Mouse (Mus musculus) left cerebral cortex, postnatal 10 days (tissue): ENCODE results near the gene Gm13289. TPM values are rescaled to one million over a fixed set of nuclear protein-coding genes. Genes with fewer than 3 reads are reported as not detected.
"Not testable (repeated sequence)": the region's sequence is repeated elsewhere in the genome, so short reads cannot be mapped to it uniquely, and the experiment has no call there.

Experiments used
- DNase-seq, 2 experiments: peaks; one replicate each; pipeline ENCODE4 v3.0.0; 2021 to 2022; ENCODE audit warnings: low spot score in 2 of 2, mixed read lengths in 1 of 2; ENCODE audit errors: extremely low spot score in 1 of 2
- intact Hi-C: fragments of 180-260 bp; cut with DNase I; formaldehyde crosslinking; loops from one replicate; pipeline ENCODE4 v1.15.1; 2025
- total RNA-seq, 2 experiments: library from RNA; stranded (reverse); gene quantifications; 2 replicates each; pipeline ENCODE4 v1.2.3; 2021

Gene Gm13289
- total RNA-seq, 2 experiments from 2014 or later = not detected

DNA sequence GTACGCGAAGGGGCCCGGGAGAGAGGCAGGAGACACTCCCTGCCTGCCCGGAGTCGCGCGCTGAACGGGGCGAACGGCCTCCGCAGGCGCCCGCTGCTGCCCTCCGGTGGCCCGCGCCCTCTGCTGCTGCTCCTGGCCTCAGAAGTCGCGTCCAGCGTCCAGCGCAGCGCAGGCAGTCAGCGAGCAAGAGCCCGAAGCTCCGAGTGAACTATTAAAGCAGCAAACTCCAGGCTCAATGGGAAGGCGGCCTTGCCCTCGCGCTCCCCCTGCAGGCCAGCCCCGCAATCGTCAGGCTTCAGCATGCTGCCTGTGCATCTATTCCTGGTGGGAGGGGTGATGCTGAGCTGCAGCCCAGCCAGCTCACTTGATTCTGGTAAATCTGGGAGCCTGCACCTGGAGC, 2.8 kb downstream of the Gm13289 start, which contains the start of gene Gm13272:
Gene Gm13272, plus strand, starts transcription at position 301 of the 400 bp plus-strand sequence.
- intact Hi-C loops, DNase-seq: not testable (repeated sequence)

DNA sequence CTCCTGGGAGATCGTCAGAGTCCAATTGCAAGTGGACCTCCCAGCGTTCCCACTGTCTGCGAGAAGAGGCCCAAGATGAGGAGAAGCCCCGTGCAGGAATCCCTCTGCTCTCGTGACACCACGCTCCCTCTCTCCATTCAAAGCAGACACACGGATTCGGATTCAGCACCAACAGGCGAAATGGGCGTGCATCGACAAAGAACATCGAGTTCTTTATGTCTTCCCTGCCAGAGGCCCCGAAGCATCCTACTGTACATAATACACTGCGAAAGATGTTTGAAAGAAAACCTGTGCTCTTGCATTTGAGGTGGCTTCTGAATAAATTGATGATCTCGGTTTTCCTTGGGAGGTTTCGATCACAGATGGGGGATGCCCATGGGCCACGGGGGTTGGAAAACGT, 3.6 kb downstream of the Gm13289 start:
- DNase-seq, intact Hi-C loops: not testable (repeated sequence)

DNA sequence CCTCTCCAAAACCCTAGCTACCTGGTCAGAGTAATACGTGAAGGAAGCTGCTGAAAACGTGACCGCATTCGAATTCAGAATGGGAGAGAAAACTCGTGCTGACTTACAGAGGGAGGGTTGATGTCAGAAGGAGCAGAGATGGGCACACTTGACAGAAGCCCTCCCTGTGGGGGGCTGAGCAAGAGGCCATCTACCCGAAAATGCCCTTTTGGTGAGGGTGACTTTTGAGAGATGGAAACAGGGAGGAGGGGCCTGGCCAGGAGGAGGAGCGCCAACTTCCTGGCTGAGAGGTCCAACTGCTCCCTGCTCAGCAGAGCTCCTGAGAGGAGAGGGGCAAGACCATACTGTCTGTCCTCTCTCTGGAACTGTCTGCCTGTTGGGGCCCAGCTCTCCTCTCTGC, 5.1 kb downstream of the Gm13289 start, which contains the start of gene Ifnz:
Gene Ifnz, plus strand, starts transcription at position 301 of the 400 bp plus-strand sequence.
- not testable (repeated sequence) for DNase-seq

DNA sequence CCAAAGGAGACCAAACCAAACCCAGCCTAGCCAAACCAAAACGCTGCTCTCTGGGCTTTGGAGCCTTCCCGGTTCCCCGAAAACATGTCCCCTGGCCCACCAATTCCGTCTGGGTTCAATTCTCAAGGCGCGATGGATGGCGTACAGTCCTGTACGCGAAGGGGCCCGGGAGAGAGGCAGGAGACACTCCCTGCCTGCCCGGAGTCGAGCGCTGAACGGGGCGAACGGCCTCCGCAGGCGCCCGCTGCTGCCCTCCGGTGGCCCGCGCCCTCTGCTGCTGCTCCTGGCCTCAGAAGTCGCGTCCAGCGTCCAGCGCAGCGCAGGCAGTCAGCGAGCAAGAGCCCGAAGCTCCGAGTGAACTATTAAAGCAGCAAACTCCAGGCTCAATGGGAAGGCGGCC, 5.6 kb downstream of the Gm13289 start:
- DNase-seq, intact Hi-C loops: not testable (repeated sequence)

More for the DNA sequence above, 5.1 kb downstream of the Gm13289 start, which contains the start of gene Ifnz:
- intact Hi-C loops = not testable (repeated sequence)

DNA sequence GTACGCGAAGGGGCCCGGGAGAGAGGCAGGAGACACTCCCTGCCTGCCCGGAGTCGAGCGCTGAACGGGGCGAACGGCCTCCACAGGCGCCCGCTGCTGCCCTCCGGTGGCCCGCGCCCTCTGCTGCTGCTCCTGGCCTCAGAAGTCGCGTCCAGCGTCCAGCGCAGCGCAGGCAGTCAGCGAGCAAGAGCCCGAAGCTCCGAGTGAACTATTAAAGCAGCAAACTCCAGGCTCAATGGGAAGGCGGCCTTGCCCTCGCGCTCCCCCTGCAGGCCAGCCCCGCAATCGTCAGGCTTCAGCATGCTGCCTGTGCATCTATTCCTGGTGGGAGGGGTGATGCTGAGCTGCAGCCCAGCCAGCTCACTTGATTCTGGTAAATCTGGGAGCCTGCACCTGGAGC, 8.7 kb downstream of the Gm13289 start, which contains the start of gene Gm13276:
Gene Gm13276, plus strand, starts transcription at position 301 of the 400 bp plus-strand sequence.
- intact Hi-C loops, DNase-seq: not testable (repeated sequence)

DNA sequence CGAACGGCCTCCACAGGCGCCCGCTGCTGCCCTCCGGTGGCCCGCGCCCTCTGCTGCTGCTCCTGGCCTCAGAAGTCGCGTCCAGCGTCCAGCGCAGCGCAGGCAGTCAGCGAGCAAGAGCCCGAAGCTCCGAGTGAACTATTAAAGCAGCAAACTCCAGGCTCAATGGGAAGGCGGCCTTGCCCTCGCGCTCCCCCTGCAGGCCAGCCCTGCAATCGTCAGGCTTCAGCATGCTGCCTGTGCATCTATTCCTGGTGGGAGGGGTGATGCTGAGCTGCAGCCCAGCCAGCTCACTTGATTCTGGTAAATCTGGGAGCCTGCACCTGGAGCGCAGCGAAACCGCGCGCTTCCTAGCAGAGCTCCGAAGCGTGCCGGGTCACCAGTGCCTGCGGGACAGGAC, 11.7 kb downstream of the Gm13289 start, which contains the start of gene Gm13277:
Gene Gm13277, plus strand, starts transcription at position 231 of the 400 bp plus-strand sequence.
- peak; percentile 57 to 63 for DNase-seq
- intact Hi-C loops = not testable (repeated sequence)

DNA sequence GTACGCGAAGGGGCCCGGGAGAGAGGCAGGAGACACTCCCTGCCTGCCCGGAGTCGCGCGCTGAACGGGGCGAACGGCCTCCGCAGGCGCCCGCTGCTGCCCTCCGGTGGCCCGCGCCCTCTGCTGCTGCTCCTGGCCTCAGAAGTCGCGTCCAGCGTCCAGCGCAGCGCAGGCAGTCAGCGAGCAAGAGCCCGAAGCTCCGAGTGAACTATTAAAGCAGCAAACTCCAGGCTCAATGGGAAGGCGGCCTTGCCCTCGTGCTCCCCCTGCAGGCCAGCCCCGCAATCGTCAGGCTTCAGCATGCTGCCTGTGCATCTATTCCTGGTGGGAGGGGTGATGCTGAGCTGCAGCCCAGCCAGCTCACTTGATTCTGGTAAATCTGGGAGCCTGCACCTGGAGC, 14.5 kb downstream of the Gm13289 start, which contains the start of gene Gm13278:
Gene Gm13278, plus strand, starts transcription at position 301 of the 400 bp plus-strand sequence.
- intact Hi-C loops, DNase-seq: not testable (repeated sequence)

DNA sequence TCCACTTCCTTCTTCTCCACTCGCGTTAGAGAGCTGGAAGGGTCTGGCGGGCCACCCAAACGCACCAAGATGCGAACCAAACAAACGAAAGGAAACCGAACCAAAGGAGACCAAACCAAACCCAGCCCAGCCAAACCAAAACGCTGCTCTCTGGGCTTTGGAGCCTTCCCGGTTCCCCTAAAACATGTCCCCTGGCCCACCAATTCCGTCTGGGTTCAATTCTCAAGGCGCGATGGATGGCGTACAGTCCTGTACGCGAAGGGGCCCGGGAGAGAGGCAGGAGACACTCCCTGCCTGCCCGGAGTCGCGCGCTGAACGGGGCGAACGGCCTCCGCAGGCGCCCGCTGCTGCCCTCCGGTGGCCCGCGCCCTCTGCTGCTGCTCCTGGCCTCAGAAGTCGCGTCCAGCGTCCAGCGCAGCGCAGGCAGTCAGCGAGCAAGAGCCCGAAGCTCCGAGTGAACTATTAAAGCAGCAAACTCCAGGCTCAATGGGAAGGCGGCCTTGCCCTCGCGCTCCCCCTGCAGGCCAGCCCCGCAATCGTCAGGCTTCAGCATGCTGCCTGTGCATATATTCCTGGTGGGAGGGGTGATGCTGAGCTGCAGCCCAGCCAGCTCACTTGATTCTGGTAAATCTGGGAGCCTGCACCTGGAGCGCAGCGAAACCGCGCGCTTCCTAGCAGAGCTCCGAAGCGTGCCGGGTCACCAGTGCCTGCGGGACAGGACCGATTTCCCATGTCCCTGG, 17.4 kb downstream of the Gm13289 start, which contains the start of gene Gm13275:
Gene Gm13275, plus strand, starts transcription at position 552 of the 740 bp plus-strand sequence.
- DNase-seq = peak; percentile 38 to 44
- intact Hi-C loops = not testable (repeated sequence)

DNA sequence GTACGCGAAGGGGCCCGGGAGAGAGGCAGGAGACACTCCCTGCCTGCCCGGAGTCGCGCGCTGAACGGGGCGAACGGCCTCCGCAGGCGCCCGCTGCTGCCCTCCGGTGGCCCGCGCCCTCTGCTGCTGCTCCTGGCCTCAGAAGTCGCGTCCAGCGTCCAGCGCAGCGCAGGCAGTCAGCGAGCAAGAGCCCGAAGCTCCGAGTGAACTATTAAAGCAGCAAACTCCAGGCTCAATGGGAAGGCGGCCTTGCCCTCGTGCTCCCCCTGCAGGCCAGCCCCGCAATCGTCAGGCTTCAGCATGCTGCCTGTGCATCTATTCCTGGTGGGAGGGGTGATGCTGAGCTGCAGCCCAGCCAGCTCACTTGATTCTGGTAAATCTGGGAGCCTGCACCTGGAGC, 20.4 kb downstream of the Gm13289 start, which contains the start of gene Gm13279:
Gene Gm13279, plus strand, starts transcription at position 301 of the 400 bp plus-strand sequence.
- intact Hi-C loops, DNase-seq: not testable (repeated sequence)

DNA sequence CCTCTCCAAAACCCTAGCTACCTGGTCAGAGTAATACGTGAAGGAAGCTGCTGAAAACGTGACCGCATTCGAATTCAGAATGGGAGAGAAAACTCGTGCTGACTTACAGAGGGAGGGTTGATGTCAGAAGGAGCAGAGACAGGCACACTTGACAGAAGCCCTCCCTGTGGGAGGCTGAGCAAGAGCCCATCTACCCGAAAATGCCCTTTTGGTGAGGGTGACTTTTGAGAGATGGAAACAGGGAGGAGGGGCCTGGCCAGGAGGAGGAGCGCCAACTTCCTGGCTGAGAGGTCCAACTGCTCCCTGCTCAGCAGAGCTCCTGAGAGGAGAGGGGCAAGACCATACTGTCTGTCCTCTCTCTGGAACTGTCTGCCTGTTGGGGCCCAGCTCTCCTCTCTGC, 22.6 kb downstream of the Gm13289 start, which contains the start of gene Gm13285:
Gene Gm13285, plus strand, starts transcription at position 301 of the 400 bp plus-strand sequence.
- intact Hi-C loops = not testable (repeated sequence)

DNA sequence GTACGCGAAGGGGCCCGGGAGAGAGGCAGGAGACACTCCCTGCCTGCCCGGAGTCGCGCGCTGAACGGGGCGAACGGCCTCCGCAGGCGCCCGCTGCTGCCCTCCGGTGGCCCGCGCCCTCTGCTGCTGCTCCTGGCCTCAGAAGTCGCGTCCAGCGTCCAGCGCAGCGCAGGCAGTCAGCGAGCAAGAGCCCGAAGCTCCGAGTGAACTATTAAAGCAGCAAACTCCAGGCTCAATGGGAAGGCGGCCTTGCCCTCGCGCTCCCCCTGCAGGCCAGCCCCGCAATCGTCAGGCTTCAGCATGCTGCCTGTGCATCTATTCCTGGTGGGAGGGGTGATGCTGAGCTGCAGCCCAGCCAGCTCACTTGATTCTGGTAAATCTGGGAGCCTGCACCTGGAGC, 26.2 kb downstream of the Gm13289 start, which contains the start of gene Gm13287:
Gene Gm13287, plus strand, starts transcription at position 301 of the 400 bp plus-strand sequence.
- intact Hi-C loops, DNase-seq: not testable (repeated sequence)

More for the DNA sequence above, 22.6 kb downstream of the Gm13289 start, which contains the start of gene Gm13285:
- not testable (repeated sequence) for DNase-seq

DNA sequence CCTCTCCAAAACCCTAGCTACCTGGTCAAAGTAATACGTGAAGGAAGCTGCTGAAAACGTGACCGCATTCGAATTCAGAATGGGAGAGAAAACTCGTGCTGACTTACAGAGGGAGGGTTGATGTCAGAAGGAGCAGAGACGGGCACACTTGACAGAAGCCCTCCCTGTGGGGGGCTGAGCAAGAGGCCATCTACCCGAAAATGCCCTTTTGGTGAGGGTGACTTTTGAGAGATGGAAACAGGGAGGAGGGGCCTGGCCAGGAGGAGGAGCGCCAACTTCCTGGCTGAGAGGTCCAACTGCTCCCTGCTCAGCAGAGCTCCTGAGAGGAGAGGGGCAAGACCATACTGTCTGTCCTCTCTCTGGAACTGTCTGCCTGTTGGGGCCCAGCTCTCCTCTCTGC, 28.5 kb downstream of the Gm13289 start, which contains the start of gene Gm13288:
Gene Gm13288, plus strand, starts transcription at position 301 of the 400 bp plus-strand sequence.
- intact Hi-C loops, DNase-seq: not testable (repeated sequence)

DNA sequence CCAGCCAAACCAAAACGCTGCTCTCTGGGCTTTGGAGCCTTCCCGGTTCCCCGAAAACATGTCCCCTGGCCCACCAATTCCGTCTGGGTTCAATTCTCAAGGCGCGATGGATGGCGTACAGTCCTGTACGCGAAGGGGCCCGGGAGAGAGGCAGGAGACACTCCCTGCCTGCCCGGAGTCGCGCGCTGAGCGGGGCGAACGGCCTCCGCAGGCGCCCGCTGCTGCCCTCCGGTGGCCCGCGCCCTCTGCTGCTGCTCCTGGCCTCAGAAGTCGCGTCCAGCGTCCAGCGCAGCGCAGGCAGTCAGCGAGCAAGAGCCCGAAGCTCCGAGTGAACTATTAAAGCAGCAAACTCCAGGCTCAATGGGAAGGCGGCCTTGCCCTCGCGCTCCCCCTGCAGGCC, 29.0 kb downstream of the Gm13289 start:
- intact Hi-C loops = not testable (repeated sequence)
- peak in 1 of 2 experiments; percentile 30 for DNase-seq

DNA sequence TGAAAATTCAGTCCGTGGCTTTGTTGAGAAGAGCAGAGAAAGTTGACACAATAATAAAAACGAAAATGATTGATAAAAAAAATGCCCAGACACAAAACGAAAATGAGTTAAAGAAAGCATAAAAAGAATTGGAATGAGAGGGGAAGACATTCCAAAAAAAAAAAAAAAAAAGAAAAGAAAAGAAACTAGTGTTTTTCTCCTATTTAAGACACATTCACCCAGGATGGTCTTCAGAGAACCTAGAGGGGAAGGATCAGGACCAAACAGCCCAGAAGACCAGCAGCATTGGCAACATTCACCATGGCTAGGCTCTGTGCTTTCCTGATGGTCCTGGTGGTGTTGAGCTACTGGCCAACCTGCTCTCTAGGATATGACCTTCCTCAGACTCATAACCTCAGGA, 39.2 kb downstream of the Gm13289 start, which contains the start of gene Ifna7:
Gene Ifna7, plus strand, starts transcription at position 301 of the 400 bp plus-strand sequence.
- intact Hi-C loops = no loop called here
- DNase-seq = no peak

DNA sequence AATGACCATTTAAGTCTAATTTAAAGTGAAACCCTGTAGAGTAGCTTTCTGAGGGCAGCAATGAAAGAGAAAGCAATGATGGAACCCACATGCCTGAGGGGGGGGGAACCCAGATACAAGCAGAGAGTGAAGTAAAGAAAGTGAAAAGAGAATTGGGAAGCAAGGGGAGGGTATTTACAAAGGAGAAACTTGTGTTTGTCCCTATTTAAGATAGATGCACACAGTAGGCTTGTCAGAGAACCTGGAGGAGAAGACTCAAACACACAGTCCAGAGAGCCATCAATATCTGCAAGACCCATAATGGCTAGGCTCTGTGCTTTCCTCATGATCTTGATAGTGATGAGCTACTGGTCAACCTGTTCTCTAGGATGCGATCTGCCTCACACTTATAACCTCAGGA, 42.9 kb downstream of the Gm13289 start, which contains the start of gene Ifna11:
Gene Ifna11, plus strand, starts transcription at position 301 of the 400 bp plus-strand sequence.
- DNase-seq = no peak
- intact Hi-C loops = loop anchor here (10.0 kb wide), 1 partner anchor 135 kb away; the partner anchor contains the start of gene Ifna2

DNA sequence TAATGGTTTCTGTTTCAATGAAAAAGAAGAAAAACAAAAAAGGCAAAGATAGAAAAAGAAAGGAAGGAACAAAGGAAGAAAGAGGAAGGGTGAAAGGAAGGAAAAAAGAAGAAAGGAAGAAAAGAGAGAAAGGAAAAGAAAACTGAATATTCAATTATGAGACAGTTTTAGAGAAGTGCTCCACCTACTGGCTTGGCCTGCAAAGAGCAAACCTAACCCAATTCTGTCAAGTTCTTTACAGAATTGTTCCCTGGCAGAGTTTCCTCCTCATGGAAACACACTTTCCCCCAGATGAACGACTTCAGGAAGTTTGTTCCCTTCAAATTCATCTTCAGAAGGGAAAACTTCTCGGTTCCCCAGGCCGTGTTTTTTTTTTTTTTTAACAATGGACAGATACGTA, 46.3 kb downstream of the Gm13289 start:
- intact Hi-C loops = loop anchor here (10.0 kb wide), 1 partner anchor 138 kb away; the partner anchor contains the start of gene Ifna2
- DNase-seq = peak in 1 of 2 experiments; percentile 17
